Mouse (Mus musculus): ENCODE measurements around the gene Ppcs. TPM values are rescaled to one million over a fixed set of nuclear protein-coding genes. Genes with fewer than 3 reads are reported as not detected.

Gene Ppcs
- polyA plus RNA-seq, 1 experiment from 2014 or later, result 92.5 TPM

DNA sequence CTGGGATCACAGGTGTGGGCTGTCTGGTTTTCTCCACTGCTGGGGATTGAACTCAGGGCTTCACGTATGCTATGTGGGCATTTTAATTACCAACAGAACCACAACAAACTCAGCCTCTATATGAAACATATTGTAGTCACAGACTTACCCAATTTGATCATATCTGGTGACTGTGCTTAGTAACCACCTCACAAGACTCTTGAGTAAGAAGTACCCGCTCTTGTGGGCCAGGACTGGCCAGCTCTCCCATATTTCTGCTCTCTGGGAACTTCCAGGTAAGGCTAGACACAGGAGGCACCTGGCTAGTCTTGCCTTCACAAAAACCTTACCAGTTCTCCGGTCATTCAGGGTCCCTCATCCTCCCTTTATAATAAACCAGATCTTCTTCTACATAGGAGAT is 40.2 kb upstream of the Ppcs start:
- no peak overlapping the region for H3K4me3 ChIP-seq (ENCODE audit: low read depth, low read length)
- no peaks in the 10 kb centered on the region for H3K36me3 ChIP-seq (ENCODE audit: control insufficient read depth, insufficient read depth)
- 0 out of 2 replicates have a peak, but pooled peaks have one; percentile 3 for ATAC-seq
- no peaks in the 10 kb centered on the region for H3K9me3 ChIP-seq (ENCODE audit: control insufficient read depth)
- WGBS, result 88% methylated on average over 3 of the region's 3 CpGs
- no peak overlapping the region for H3K27ac ChIP-seq (ENCODE audit: low read depth, low read length)
- TF ChIP-seq CTCF (IDR thresholded peaks at IDR 0.05; ENCODE audit: low read depth), result no peak
- no peak overlapping the region for H3K4me2 ChIP-seq (replicated peaks; ENCODE audit: low read depth)
- H3K9ac ChIP-seq (ENCODE audit: low read depth, low read length), result no peak overlapping the region
- H3K4me1 ChIP-seq (replicated peaks; ENCODE audit: control insufficient read depth, insufficient read depth, low read length), result no peaks in the 10 kb centered on the region; the same call in 1 of the 2 replicates
- no peaks in the 10 kb centered on the region for H3K27me3 ChIP-seq (replicated peaks; ENCODE audit: control insufficient read depth, insufficient read depth, low read length)

DNA sequence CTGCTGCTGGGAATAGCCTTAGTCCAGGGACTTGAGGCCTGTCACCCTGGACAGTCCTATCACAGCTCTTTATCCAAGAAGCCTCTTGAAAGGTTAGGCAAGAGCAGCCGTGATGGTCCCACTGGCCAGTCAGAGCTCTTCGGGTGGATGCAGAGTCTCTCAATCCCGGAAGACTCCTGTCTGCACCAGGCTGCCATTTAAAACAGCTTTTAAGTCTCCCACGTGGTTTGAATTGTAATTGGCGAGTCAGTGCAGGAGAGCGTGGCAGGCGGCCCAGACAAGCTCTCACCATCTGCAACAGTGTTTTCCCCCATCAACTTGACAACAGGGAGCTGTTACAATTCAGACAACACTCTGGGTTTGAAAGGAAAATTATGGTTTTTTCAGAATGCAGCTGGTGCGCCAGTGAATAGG is 38.5 kb upstream of the Ppcs start:
- no peak for TF ChIP-seq CTCF (IDR thresholded peaks at IDR 0.05; ENCODE audit: low read depth)
- Histone ChIP-seq H3K4me3 (ENCODE audit: low read depth, low read length) (no peak overlapping the region), H3K9me3 (ENCODE audit: control insufficient read depth) (no peaks in the 10 kb centered on the region), H3K27me3 (replicated peaks; ENCODE audit: control insufficient read depth, insufficient read depth, low read length) (no peaks in the 10 kb centered on the region), H3K9ac (ENCODE audit: low read depth, low read length) (no peak overlapping the region), H3K36me3 (ENCODE audit: control insufficient read depth, insufficient read depth) (no peaks in the 10 kb centered on the region), H3K4me2 (replicated peaks; ENCODE audit: low read depth) (no peak overlapping the region), H3K27ac (ENCODE audit: low read depth, low read length) (no peak overlapping the region), H3K4me1 (replicated peaks; ENCODE audit: control insufficient read depth, insufficient read depth, low read length) (no peaks in the 10 kb centered on the region; the same call in 1 of the 2 replicates)
- WGBS, result 68% methylated on average over 8 of the region's 8 CpGs
- ATAC-seq, result no peak

DNA sequence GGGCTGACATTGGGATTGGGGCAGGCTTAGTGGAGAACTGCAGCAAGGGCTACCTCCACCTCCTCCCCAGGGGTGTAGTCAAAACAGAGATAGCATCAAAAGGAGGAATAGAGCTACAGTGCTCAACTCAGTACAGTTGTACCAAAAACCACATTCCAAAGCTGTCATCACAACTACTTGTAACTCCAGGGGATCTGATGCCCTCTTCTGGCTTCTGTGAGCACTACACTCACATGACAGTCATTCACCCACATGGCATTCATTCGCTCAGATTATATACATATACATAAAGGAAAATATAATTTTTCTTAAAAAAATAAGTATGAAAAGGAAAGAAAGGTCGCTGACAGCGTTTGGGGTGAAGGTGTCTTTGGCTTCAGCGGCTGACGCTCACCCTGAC is 38.1 kb upstream of the Ppcs start:
- peak; percentile 66 for TF ChIP-seq CTCF (IDR thresholded peaks at IDR 0.05; ENCODE audit: low read depth)
- H3K4me3 ChIP-seq (ENCODE audit: low read depth, low read length), result no peak overlapping the region
- no peaks in the 10 kb centered on the region for H3K27me3 ChIP-seq (replicated peaks; ENCODE audit: control insufficient read depth, insufficient read depth, low read length)
- no peak for ATAC-seq
- H3K4me1 ChIP-seq (replicated peaks; ENCODE audit: control insufficient read depth, insufficient read depth, low read length), result no peaks in the 10 kb centered on the region; the same call in 1 of the 2 replicates
- no peak overlapping the region for H3K9ac ChIP-seq (ENCODE audit: low read depth, low read length)
- H3K4me2 ChIP-seq (replicated peaks; ENCODE audit: low read depth), result no peak overlapping the region
- no peak overlapping the region for H3K27ac ChIP-seq (ENCODE audit: low read depth, low read length)
- H3K36me3 ChIP-seq (ENCODE audit: control insufficient read depth, insufficient read depth), result no peaks in the 10 kb centered on the region
- WGBS, result 64% methylated on average over 5 of the region's 5 CpGs
- H3K9me3 ChIP-seq (ENCODE audit: control insufficient read depth), result no peaks in the 10 kb centered on the region

DNA sequence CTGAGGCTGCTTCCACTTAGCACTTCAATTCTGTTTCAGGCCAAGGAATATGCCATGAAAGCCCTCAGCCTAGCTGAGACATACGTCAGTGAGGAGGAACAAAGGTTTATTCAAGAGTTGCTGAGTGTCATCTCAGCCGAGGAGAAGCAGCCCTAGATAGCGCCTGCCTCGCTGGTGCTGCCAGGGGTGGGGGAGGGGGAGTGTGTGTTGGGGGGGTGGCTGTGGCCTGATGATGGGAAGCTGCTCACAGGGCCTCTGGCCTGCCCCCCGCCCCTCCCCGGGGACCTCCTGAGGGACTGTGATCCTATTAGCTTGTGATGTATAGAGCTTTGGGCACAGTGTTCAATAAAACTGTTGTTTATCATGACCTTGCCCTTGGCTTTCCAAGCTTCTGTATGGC is 31.3 kb upstream of the Ppcs start:
- WGBS, result 15% methylated on average over 6 of the region's 6 CpGs
- no peaks in the 10 kb centered on the region for H3K4me1 ChIP-seq (replicated peaks; ENCODE audit: control insufficient read depth, insufficient read depth, low read length)
- no peak for ATAC-seq
- no peaks in the 10 kb centered on the region for H3K9me3 ChIP-seq (ENCODE audit: control insufficient read depth)
- H3K4me2 ChIP-seq (replicated peaks; ENCODE audit: low read depth), result no peak overlapping the region
- TF ChIP-seq CTCF (IDR thresholded peaks at IDR 0.05; ENCODE audit: low read depth), result no peak
- no peaks in the 10 kb centered on the region for H3K27me3 ChIP-seq (replicated peaks; ENCODE audit: control insufficient read depth, insufficient read depth, low read length)
- H3K4me3 ChIP-seq (ENCODE audit: low read depth, low read length), result no peak overlapping the region
- H3K27ac ChIP-seq (ENCODE audit: low read depth, low read length), result no peak overlapping the region
- H3K36me3 ChIP-seq (ENCODE audit: control insufficient read depth, insufficient read depth), result no peaks in the 10 kb centered on the region
- H3K9ac ChIP-seq (ENCODE audit: low read depth, low read length), result no peak overlapping the region

DNA sequence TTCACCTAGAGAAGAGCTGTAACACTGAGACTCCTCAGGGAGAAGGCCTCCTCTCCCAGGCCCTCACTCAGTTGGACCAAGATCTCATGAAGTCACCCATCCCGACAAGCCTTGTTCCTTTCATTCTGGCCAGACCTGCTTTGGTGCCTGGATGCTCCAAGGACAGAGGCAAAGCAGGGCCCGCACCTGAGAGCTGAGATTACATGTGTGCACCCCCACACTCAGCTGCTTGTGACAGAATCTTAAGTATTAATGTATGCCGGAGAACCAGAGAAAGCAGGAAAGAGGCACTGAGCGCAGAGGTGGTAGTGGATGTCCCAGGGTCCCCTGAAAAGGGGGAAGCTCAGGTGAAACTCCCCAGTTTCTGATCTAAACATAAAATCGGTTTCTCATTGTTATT is 30.9 kb upstream of the Ppcs start:
- no peak overlapping the region for H3K27ac ChIP-seq (ENCODE audit: low read depth, low read length)
- no peaks in the 10 kb centered on the region for H3K4me1 ChIP-seq (replicated peaks; ENCODE audit: control insufficient read depth, insufficient read depth, low read length)
- no peak for ATAC-seq
- no peak overlapping the region for H3K4me2 ChIP-seq (replicated peaks; ENCODE audit: low read depth)
- no peak overlapping the region for H3K4me3 ChIP-seq (ENCODE audit: low read depth, low read length)
- no peak for TF ChIP-seq CTCF (IDR thresholded peaks at IDR 0.05; ENCODE audit: low read depth)
- H3K9me3 ChIP-seq (ENCODE audit: control insufficient read depth), result no peaks in the 10 kb centered on the region
- H3K9ac ChIP-seq (ENCODE audit: low read depth, low read length), result no peak overlapping the region
- no peaks in the 10 kb centered on the region for H3K27me3 ChIP-seq (replicated peaks; ENCODE audit: control insufficient read depth, insufficient read depth, low read length)
- WGBS, result 64% methylated on average over 5 of the region's 5 CpGs
- no peaks in the 10 kb centered on the region for H3K36me3 ChIP-seq (ENCODE audit: control insufficient read depth, insufficient read depth)

DNA sequence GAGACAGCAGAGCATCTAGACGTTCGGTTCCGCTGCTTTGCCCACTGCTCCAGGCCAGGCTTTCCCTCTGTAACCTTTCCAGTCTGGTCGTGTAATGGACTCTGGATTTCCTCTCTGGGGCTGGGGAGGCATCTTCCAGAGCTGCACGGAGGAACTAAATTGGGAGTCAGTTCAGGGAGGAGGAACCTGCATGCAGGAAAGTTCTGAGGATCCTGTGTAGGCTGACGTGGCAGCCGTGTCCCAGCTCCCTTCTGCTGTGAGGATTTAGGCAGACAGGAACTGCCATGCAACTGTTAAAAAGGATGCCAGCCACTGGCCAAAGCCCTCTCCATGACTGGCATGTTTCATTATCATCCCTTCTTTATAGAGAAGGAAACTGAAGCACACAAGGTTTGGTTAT is 28.2 kb upstream of the Ppcs start:
- H3K4me2 ChIP-seq (replicated peaks; ENCODE audit: low read depth), result no peak overlapping the region
- TF ChIP-seq CTCF (IDR thresholded peaks at IDR 0.05; ENCODE audit: low read depth), result no peak
- ATAC-seq, result no peak
- no peak overlapping the region for H3K9ac ChIP-seq (ENCODE audit: low read depth, low read length)
- no peak overlapping the region for H3K4me3 ChIP-seq (ENCODE audit: low read depth, low read length)
- H3K27ac ChIP-seq (ENCODE audit: low read depth, low read length), result no peak overlapping the region
- H3K4me1 ChIP-seq (replicated peaks; ENCODE audit: control insufficient read depth, insufficient read depth, low read length), result no peaks in the 10 kb centered on the region
- WGBS, result 74% methylated on average over 7 of the region's 7 CpGs
- no peaks in the 10 kb centered on the region for H3K9me3 ChIP-seq (ENCODE audit: control insufficient read depth)
- no peaks in the 10 kb centered on the region for H3K27me3 ChIP-seq (replicated peaks; ENCODE audit: control insufficient read depth, insufficient read depth, low read length)
- no peaks in the 10 kb centered on the region for H3K36me3 ChIP-seq (ENCODE audit: control insufficient read depth, insufficient read depth)

DNA sequence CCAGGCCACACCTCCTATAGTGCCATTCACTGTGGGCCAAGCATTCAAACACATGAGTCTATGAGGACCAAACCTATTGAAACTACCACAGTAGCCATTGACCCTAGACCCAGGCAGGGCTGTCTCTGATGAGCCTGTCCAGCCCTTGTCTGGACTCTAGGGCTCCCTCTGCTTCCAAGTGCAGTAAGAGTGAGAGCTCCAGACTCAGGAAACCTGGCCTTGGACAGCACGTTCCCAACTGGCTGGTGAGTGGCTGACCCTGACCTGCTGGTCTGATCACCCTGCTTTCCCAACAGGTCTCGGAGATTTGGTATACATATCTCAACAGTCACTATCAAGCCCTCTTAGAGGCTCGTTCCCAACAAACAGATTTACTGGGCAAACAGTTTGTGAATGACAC is 25.6 kb upstream of the Ppcs start:
- Histone ChIP-seq H3K4me3 (ENCODE audit: low read depth, low read length) (no peak overlapping the region), H3K4me1 (replicated peaks; ENCODE audit: control insufficient read depth, insufficient read depth, low read length) (no peaks in the 10 kb centered on the region), H3K27ac (ENCODE audit: low read depth, low read length) (no peak overlapping the region), H3K27me3 (replicated peaks; ENCODE audit: control insufficient read depth, insufficient read depth, low read length) (no peaks in the 10 kb centered on the region), H3K36me3 (ENCODE audit: control insufficient read depth, insufficient read depth) (no peaks in the 10 kb centered on the region), H3K4me2 (replicated peaks; ENCODE audit: low read depth) (no peak overlapping the region), H3K9me3 (ENCODE audit: control insufficient read depth) (no peaks in the 10 kb centered on the region), H3K9ac (ENCODE audit: low read depth, low read length) (no peak overlapping the region)
- no peak for TF ChIP-seq CTCF (IDR thresholded peaks at IDR 0.05; ENCODE audit: low read depth)
- no peak for ATAC-seq
- WGBS, result 63% methylated on average over 3 of the region's 3 CpGs

Measured in intestine, postnatal 0 days (tissue).